Mouse (Mus musculus) spleen, postnatal 10 days (tissue): ENCODE results near the gene Arid5b.

Experiments used
- DNase-seq, 2 experiments: peaks; one replicate each; pipeline ENCODE4 v3.0.0; 2021 to 2022; ENCODE audit warnings: low spot score in 2 of 2

Gene Arid5b

GRCm38 (mm10) chr10:68087722-68088121 lies 190.8 kb downstream of the Arid5b start:
- DNase-seq, result no peak

DNA sequence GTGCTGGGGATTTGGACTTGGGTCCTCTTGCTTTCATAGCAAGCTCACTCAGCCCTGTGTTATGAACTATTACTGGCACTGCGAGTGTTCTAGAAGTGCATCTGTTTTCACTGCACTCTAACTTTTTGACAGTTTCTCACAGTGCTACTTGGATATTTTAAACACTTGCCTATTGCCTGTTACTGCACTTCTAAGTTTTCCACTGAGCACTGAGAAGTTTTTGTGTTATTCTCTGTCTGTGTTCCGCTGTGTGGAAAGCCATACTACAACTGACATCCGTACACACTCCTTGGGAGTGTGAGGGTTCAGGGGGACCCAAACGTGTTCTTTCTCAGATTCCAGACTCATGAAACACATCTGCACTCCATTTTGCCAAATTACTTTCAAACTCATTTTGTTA lies 191.6 kb downstream of the Arid5b start:
- no peak for DNase-seq

DNA sequence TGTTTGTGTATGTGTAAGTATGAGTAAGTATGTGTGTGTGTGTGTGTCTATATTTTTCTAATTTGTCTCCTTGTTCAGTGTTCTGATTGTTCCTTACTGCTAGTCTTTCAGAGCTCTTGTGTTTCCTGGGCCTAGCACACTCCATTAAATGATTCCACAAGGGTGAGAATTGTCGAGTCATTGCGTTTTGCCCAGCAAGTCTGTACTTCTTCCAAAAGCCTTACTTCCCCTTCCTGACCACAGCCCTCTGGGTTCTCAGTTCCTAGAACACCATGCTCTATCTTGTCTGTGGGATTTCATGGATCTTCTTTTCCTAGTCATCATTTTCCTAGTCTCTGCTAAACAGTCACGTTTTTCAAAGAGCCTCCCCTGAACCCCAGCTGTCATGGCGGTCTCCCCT lies 193.0 kb downstream of the Arid5b start:
- no peak for DNase-seq

- DNase-seq, result no peak
Measured at GRCm38 (mm10) chr10:68081712-68082111, 196.8 kb downstream of the Arid5b start.

- no peak for DNase-seq
Measured at GRCm38 (mm10) chr10:68079910-68080670, 198.4 kb downstream of the Arid5b start.

GRCm38 (mm10) chr10:68078708-68079107 lies 199.8 kb downstream of the Arid5b start:
- no peak for DNase-seq

- DNase-seq, result no peak
Measured at GRCm38 (mm10) chr10:68075181-68075580, 203.4 kb downstream of the Arid5b start.

DNA sequence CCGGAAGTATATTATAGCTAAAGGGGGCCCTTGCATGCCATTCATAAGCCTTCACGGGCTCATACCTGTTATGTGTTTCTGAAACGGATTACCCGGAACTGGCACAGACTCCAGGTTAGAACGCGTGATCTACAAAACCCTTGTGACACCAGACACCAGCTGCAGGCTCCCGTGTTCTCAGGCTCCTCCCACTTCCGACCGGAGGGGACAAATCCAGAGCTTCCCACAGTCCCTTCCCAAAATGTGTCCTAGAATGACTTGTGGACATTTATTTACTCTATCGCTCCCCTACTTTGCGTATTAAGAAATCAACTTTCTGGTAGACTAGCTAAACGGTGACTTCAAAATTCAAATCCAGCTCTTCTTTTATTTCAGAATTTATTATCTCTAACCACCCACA lies 204.2 kb downstream of the Arid5b start:
- DNase-seq, result no peak

DNA sequence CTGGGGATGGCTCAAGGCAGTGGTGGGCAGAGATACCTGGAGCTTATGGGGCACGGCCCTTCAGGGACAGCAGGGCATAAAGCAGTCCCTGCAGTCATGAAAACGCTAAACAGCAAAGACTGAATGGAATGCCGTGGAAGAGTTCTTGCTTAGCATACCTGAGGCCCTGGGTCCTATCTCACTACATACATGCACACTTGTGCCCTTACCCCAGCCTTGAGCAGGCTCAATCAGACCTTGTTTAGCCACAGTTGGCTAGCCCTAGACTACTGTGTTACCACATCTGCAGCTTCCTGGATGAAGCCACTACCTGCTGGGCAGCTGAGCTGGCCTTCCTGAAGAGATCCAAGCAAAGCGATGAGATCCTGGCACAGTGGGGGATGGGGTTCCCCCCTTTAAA lies 205.9 kb downstream of the Arid5b start:
- no peak for DNase-seq

GRCm38 (mm10) chr10:68071041-68071440 lies 207.5 kb downstream of the Arid5b start:
- no peak for DNase-seq

DNA sequence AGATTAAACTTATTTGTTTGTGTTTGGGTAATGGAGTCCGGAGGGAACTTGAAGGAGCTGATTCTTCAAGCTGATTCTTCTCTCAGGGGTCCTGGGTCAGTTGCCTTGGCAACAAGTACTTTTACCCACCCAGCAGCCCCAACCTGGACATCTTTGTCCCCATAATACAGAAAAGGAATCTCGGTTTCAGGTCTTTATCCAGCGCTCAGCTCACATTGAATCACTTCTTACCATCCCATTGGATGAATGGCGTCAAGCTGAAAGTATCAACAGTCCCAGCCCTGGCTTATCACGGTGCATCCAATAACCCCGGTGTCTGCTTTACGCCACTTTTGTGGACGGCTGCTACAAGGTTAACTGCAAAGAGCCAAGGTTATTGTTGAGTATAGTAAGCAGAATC lies 210.1 kb downstream of the Arid5b start:
- DNase-seq, result no peak

DNA sequence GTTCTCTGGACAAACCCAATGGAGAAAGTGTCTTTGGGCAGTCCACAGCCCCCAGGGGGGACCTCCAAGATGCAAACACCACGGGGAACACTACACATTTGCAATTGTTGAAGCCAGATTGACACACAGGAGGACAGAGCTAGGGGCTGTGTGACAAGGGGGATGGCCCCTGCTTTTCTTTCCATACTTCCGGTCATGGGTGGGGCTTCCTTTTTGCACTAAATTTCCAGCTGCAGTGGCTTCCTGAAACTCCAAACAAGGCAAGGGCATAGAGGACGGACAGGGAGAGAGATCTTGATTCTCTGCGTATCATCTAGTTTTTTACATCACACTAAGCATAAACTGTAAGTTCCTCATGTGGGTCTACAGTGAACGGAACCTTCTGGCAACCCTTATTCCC lies 210.6 kb downstream of the Arid5b start:
- DNase-seq, result no peak

DNA sequence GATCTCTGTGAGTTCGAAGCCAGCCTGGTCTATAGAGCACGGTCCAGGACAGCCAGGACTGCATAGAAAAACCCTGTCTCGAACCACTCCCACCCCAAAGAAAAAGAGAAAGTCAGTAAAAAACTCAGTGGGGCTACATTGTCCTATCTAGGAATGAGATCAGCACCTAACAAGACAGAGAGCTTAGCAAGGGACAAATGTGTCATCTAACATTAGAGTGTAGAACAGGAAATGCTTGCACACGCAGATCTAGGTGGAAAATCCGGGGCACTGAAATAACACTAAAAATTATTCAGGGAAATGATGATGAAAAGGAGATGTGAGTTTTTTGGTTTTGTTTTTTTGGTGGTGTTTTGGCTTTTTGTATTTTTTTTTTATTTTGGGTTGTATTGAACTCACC lies 212.4 kb downstream of the Arid5b start:
- no peak for DNase-seq

- DNase-seq, result no peak
Measured at GRCm38 (mm10) chr10:68064571-68064970, 214.0 kb downstream of the Arid5b start.

GRCm38 (mm10) chr10:68063806-68064545 lies 214.6 kb downstream of the Arid5b start:
- no peak for DNase-seq

DNA sequence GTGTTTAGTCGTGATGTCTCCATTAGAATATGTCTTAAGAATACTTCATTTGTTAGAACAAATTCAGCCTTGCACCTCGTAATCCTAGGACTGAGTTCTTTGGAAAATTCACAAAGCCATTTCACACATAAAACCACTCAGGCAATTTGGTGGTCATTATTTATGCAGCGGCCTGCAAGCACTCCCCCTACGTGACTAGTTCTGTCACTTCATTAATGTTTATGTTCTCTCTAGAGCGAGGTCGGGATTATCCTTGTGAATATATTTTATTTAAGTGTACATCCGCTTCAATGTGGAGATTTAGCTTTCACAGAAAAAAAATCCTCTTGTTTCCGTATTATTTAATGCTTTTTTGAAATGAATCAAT lies 217.3 kb downstream of the Arid5b start:
- no peak for DNase-seq

DNA sequence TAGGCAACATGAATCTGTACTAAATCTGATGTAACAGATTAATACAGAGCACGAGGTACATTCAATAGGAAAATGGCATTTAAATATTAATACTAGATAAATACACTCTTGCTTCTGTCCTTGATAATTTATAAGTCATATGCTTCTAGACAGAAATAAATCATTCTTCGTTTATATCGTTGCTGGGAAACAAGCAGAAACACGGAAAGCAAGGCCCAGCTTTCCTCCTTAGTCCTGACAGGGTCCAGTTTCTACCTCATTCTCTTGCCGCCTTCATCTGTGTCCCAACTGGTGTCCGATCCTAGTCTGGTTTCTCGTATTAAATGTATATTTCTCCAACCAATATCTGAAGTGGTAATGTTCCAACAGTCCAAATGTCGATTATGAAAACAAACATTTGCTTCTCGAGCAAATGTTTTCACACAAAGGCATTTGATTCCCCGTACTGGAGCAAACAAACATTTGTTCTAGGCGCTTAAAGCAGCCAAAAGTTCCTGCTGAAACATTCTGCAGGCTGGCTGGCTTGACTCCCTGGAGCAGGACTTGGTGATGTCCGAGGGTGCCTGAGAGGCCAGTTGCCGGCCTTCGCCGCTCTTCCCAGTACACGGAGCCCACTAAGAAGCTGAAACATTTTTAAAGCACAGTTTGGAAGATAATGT lies 217.8 kb downstream of the Arid5b start:
- DNase-seq, result no peak

GRCm38 (mm10) chr10:68058378-68058777 lies 220.2 kb downstream of the Arid5b start:
- DNase-seq, result no peak

GRCm38 (mm10) chr10:68057841-68058240 lies 220.7 kb downstream of the Arid5b start:
- no peak for DNase-seq

GRCm38 (mm10) chr10:68054706-68055105 lies 223.8 kb downstream of the Arid5b start:
- no peak for DNase-seq

DNA sequence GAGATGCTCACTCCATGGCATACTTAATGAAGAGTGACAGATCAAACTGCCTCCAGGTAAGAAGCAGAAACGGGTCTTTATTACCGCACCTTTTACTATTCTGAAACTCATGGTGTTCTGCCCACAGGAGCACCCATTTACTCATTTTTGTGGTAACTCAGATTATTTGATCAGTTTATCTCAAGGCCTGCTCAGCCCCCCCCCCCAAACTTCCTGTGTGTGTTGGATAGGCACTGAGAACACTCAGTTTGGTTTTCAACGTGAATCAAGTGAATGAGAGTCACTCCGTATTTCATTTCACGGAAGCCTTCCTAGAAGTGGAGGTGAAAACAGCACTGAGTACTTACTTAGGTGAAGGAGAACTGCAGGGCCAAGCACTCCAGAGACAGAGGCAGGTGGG lies 224.4 kb downstream of the Arid5b start:
- no peak for DNase-seq

DNA sequence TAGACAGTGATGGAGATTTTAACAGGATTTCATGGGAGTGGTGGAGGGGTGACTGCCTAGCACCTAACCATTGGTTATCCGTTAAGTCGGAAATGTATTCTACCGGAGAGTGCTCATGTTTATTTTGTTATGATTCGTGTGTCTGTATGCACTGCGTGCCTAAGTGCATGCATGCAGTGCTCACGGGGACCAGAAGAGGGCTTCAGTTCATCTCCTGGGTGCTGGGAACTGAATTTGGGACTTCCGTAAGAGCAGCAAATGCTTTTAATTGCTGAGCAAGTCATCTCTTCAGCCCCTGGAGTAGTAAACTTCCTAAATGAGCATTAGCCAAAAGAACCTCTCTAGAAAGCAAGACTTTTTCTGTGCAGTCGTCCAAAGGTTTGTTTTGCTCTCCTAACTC lies 226.2 kb downstream of the Arid5b start:
- no peak for DNase-seq
